Mouse (Mus musculus): Measurements from ENCODE around the gene Ralgapb. TPM values are rescaled to one million over a fixed set of nuclear protein-coding genes. Genes with fewer than 3 reads are reported as not detected.

Gene Ralgapb
- polyA plus RNA-seq, 1 experiment = 43.8 TPM

GRCm38 (mm10) chr2:158506475-158506874 lies 96.8 kb downstream of the Ralgapb start:
- TF ChIP-seq CTCF (IDR thresholded peaks at IDR 0.05; ENCODE audit: borderline replicate concordance, control insufficient read depth, extremely low read depth, insufficient read depth, low read length, poor library complexity) (no peak), POLR2A (IDR thresholded peaks at IDR 0.05; ENCODE audit: control insufficient read depth, extremely low read depth, insufficient read depth, low read length, poor library complexity) (no peak)
- H3K36me3 ChIP-seq (ENCODE audit: control insufficient read depth, insufficient read depth, low read length) = no peaks in the 10 kb centered on the region
- DNase-seq = no peak
- H3K27me3 ChIP-seq (ENCODE audit: control insufficient read depth, insufficient read depth, low read length) = no peaks in the 10 kb centered on the region
- H3K27ac ChIP-seq (ENCODE audit: control insufficient read depth, insufficient read depth, low read length) = no peak overlapping the region
- H3K4me1 ChIP-seq (replicated peaks; ENCODE audit: control insufficient read depth, insufficient read depth, low read length) = no peaks in the 10 kb centered on the region
- 72% methylated on average over 5 of the region's 5 CpGs for WGBS
- no peak overlapping the region for H3K4me3 ChIP-seq (ENCODE audit: control insufficient read depth, insufficient read depth, low read length)

GRCm38 (mm10) chr2:158507046-158507445 lies 97.4 kb downstream of the Ralgapb start:
- no peak for DNase-seq
- Histone ChIP-seq H3K4me1 (replicated peaks; ENCODE audit: control insufficient read depth, insufficient read depth, low read length) (no peaks in the 10 kb centered on the region), H3K27ac (ENCODE audit: control insufficient read depth, insufficient read depth, low read length) (no peak overlapping the region), H3K27me3 (ENCODE audit: control insufficient read depth, insufficient read depth, low read length) (no peaks in the 10 kb centered on the region), H3K4me3 (ENCODE audit: control insufficient read depth, insufficient read depth, low read length) (no peak overlapping the region), H3K36me3 (ENCODE audit: control insufficient read depth, insufficient read depth, low read length) (no peaks in the 10 kb centered on the region)
- WGBS = 98% methylated on average over 10 of the region's 10 CpGs
- TF ChIP-seq POLR2A (IDR thresholded peaks at IDR 0.05; ENCODE audit: control insufficient read depth, extremely low read depth, insufficient read depth, low read length, poor library complexity) = no peak
- TF ChIP-seq CTCF (IDR thresholded peaks at IDR 0.05; ENCODE audit: borderline replicate concordance, control insufficient read depth, extremely low read depth, insufficient read depth, low read length, poor library complexity) = no peak

GRCm38 (mm10) chr2:158510665-158511064 lies 101.0 kb downstream of the Ralgapb start:
- Histone ChIP-seq H3K27me3 (ENCODE audit: control insufficient read depth, insufficient read depth, low read length) (no peaks in the 10 kb centered on the region), H3K27ac (ENCODE audit: control insufficient read depth, insufficient read depth, low read length) (no peak overlapping the region), H3K4me3 (ENCODE audit: control insufficient read depth, insufficient read depth, low read length) (no peak overlapping the region), H3K4me1 (replicated peaks; ENCODE audit: control insufficient read depth, insufficient read depth, low read length) (no peaks in the 10 kb centered on the region), H3K36me3 (ENCODE audit: control insufficient read depth, insufficient read depth, low read length) (no peaks in the 10 kb centered on the region)
- WGBS = 73% methylated on average over 6 of the region's 6 CpGs
- TF ChIP-seq POLR2A (IDR thresholded peaks at IDR 0.05; ENCODE audit: control insufficient read depth, extremely low read depth, insufficient read depth, low read length, poor library complexity) = no peak
- TF ChIP-seq CTCF (IDR thresholded peaks at IDR 0.05; ENCODE audit: borderline replicate concordance, control insufficient read depth, extremely low read depth, insufficient read depth, low read length, poor library complexity) = no peak
- no peak for DNase-seq

- TF ChIP-seq CTCF (IDR thresholded peaks at IDR 0.05; ENCODE audit: borderline replicate concordance, control insufficient read depth, extremely low read depth, insufficient read depth, low read length, poor library complexity) (no peak), POLR2A (IDR thresholded peaks at IDR 0.05; ENCODE audit: control insufficient read depth, extremely low read depth, insufficient read depth, low read length, poor library complexity) (no peak)
- Histone ChIP-seq H3K4me3 (ENCODE audit: control insufficient read depth, insufficient read depth, low read length) (no peak within 1 kb of the TSS), H3K4me1 (replicated peaks; ENCODE audit: control insufficient read depth, insufficient read depth, low read length) (no peaks in the 10 kb centered on the region), H3K36me3 (ENCODE audit: control insufficient read depth, insufficient read depth, low read length) (no peaks in the 10 kb centered on the region), H3K27ac (ENCODE audit: control insufficient read depth, insufficient read depth, low read length) (no peak within 1 kb of the TSS), H3K27me3 (ENCODE audit: control insufficient read depth, insufficient read depth, low read length) (no peaks in the 10 kb centered on the region)
- DNase-seq = no peak
- 82% methylated on average over 10 of the region's 10 CpGs for WGBS
Measured at GRCm38 (mm10) chr2:158512528-158512927, 102.9 kb downstream of the Ralgapb start, which contains the start of gene Arhgap40. Gene Arhgap40 (plus strand): TSS chr2:158512796.

- H3K36me3 ChIP-seq (ENCODE audit: control insufficient read depth, insufficient read depth, low read length) = no peaks in the 10 kb centered on the region
- H3K27me3 ChIP-seq (ENCODE audit: control insufficient read depth, insufficient read depth, low read length) = no peaks in the 10 kb centered on the region
- no peak overlapping the region for H3K4me3 ChIP-seq (ENCODE audit: control insufficient read depth, insufficient read depth, low read length)
- TF ChIP-seq POLR2A (IDR thresholded peaks at IDR 0.05; ENCODE audit: control insufficient read depth, extremely low read depth, insufficient read depth, low read length, poor library complexity) (no peak), CTCF (IDR thresholded peaks at IDR 0.05; ENCODE audit: borderline replicate concordance, control insufficient read depth, extremely low read depth, insufficient read depth, low read length, poor library complexity) (no peak)
- 91% methylated on average over 12 of the region's 12 CpGs for WGBS
- no peak overlapping the region for H3K27ac ChIP-seq (ENCODE audit: control insufficient read depth, insufficient read depth, low read length)
- no peaks in the 10 kb centered on the region for H3K4me1 ChIP-seq (replicated peaks; ENCODE audit: control insufficient read depth, insufficient read depth, low read length)
- no peak for DNase-seq
Measured at GRCm38 (mm10) chr2:158513821-158514336, 104.2 kb downstream of the Ralgapb start.

GRCm38 (mm10) chr2:158518583-158518982 lies 108.9 kb downstream of the Ralgapb start:
- Histone ChIP-seq H3K4me3 (ENCODE audit: control insufficient read depth, insufficient read depth, low read length) (no peak overlapping the region), H3K36me3 (ENCODE audit: control insufficient read depth, insufficient read depth, low read length) (no peaks in the 10 kb centered on the region), H3K27me3 (ENCODE audit: control insufficient read depth, insufficient read depth, low read length) (no peaks in the 10 kb centered on the region), H3K27ac (ENCODE audit: control insufficient read depth, insufficient read depth, low read length) (no peak overlapping the region), H3K4me1 (replicated peaks; ENCODE audit: control insufficient read depth, insufficient read depth, low read length) (no peaks in the 10 kb centered on the region)
- 81% methylated on average over 6 of the region's 6 CpGs for WGBS
- DNase-seq = no peak
- TF ChIP-seq CTCF (IDR thresholded peaks at IDR 0.05; ENCODE audit: borderline replicate concordance, control insufficient read depth, extremely low read depth, insufficient read depth, low read length, poor library complexity) (no peak), POLR2A (IDR thresholded peaks at IDR 0.05; ENCODE audit: control insufficient read depth, extremely low read depth, insufficient read depth, low read length, poor library complexity) (no peak)

GRCm38 (mm10) chr2:158519071-158519470 lies 109.4 kb downstream of the Ralgapb start:
- Histone ChIP-seq H3K27ac (ENCODE audit: control insufficient read depth, insufficient read depth, low read length) (no peak overlapping the region), H3K36me3 (ENCODE audit: control insufficient read depth, insufficient read depth, low read length) (no peaks in the 10 kb centered on the region), H3K4me1 (replicated peaks; ENCODE audit: control insufficient read depth, insufficient read depth, low read length) (no peaks in the 10 kb centered on the region), H3K4me3 (ENCODE audit: control insufficient read depth, insufficient read depth, low read length) (no peak overlapping the region), H3K27me3 (ENCODE audit: control insufficient read depth, insufficient read depth, low read length) (no peaks in the 10 kb centered on the region)
- no peak for DNase-seq
- 87% methylated on average over 11 of the region's 11 CpGs for WGBS
- TF ChIP-seq POLR2A (IDR thresholded peaks at IDR 0.05; ENCODE audit: control insufficient read depth, extremely low read depth, insufficient read depth, low read length, poor library complexity) = no peak
- TF ChIP-seq CTCF (IDR thresholded peaks at IDR 0.05; ENCODE audit: borderline replicate concordance, control insufficient read depth, extremely low read depth, insufficient read depth, low read length, poor library complexity) = no peak
